Comparison of ENCODE assay signal across 28 mouse cellular contexts in the genomic region with DNA sequence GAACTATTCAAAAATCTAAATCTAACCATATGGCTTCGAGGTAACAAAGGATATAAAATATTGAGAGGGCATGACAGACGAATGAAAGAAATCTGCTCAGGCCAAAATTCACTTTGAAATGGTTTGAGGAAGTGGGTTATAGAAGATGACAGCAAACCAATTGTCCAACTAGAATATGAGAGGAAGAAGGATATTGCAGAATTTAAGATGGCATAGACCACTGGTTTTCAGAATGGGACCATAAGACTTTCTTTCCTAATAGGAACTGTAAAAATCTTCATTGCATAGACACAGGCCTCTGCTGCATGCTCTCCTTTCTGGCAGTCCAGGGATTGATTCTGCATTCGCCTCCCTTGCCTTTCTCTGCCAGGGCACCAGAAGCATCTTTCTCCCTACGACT.
"Had no signal": no experiment of that assay in that cellular context is flagged by ENCODE, and none has a peak within 500 bp of the region (broad histone marks: within the 10 kb centered on the region; RNA-seq: fewer than 3 reads in every experiment).

No protein-coding gene starts in this region.

- H3K4me2 ChIP-seq: embryonic facial prominence, embryonic 12.5 days; embryonic facial prominence, embryonic 13.5 days; embryonic facial prominence, embryonic 15.5 days; forebrain, embryonic 12.5 days; forebrain, embryonic 13.5 days; forebrain, embryonic 15.5 days had no signal

- H3K27ac ChIP-seq: embryonic facial prominence, embryonic 10.5 days; embryonic facial prominence, embryonic 12.5 days; embryonic facial prominence, embryonic 13.5 days; embryonic facial prominence, embryonic 15.5 days; forebrain, embryonic 10.5 days; forebrain, embryonic 12.5 days; forebrain, embryonic 13.5 days; forebrain, embryonic 15.5 days; gastrocnemius, adult 2 months; heart, adult 2 months had no signal

- H3K36me3 ChIP-seq: embryonic facial prominence, embryonic 10.5 days; embryonic facial prominence, embryonic 12.5 days; embryonic facial prominence, embryonic 13.5 days; embryonic facial prominence, embryonic 15.5 days; forebrain, embryonic 10.5 days; forebrain, embryonic 12.5 days; forebrain, embryonic 15.5 days had no signal

- H3K9me3 ChIP-seq: embryonic facial prominence, embryonic 10.5 days; embryonic facial prominence, embryonic 12.5 days; embryonic facial prominence, embryonic 13.5 days; embryonic facial prominence, embryonic 15.5 days; forebrain, embryonic 10.5 days; forebrain, embryonic 12.5 days; forebrain, embryonic 13.5 days; forebrain, embryonic 15.5 days had no signal

- DNase-seq: cerebellum, adult 2 months; cerebellum, adult 8-10 months; cerebellum, adult 9-10 months; cerebellum, adult 9-11 months; cerebellum, postnatal 10 days; cerebellum, postnatal 14 days; cerebellum, postnatal 25 days; cerebellum, postnatal 36 days; embryo, embryonic 11 days; forebrain, postnatal 0 days; gastrocnemius, adult 2 months; gastrocnemius, postnatal 10 days; gastrocnemius, postnatal 14 days; gastrocnemius, postnatal 25 days; gastrocnemius, postnatal 36 days; heart, adult 18-20 months; heart, adult 2 months had no signal

- H3K4me3 ChIP-seq: embryonic facial prominence, embryonic 10.5 days; embryonic facial prominence, embryonic 12.5 days; embryonic facial prominence, embryonic 13.5 days; embryonic facial prominence, embryonic 15.5 days; erythroblast, embryonic 14.5 days; forebrain, embryonic 10.5 days; forebrain, embryonic 12.5 days; forebrain, embryonic 13.5 days; forebrain, embryonic 15.5 days; gastrocnemius, adult 2 months; heart, adult 2 months had no signal

- H3K4me1 ChIP-seq: forebrain, embryonic 12.5 days; forebrain, embryonic 15.5 days had no signal

- H3K9ac ChIP-seq: embryonic facial prominence, embryonic 12.5 days; embryonic facial prominence, embryonic 13.5 days; embryonic facial prominence, embryonic 15.5 days; forebrain, embryonic 12.5 days; forebrain, embryonic 13.5 days; forebrain, embryonic 15.5 days; forebrain, postnatal 0 days had no signal

- H3K27me3 ChIP-seq: embryonic facial prominence, embryonic 12.5 days; embryonic facial prominence, embryonic 13.5 days; embryonic facial prominence, embryonic 15.5 days; forebrain, embryonic 12.5 days; forebrain, embryonic 13.5 days; forebrain, embryonic 15.5 days had no signal

- ATAC-seq: forebrain, embryonic 13.5 days; forebrain, embryonic 14.5 days; forebrain, embryonic 15.5 days; forebrain, embryonic 16.5 days; forebrain, postnatal 0 days had no signal
